Mouse (Mus musculus): Measurements from ENCODE around the gene Golt1a.
"Not testable (repeated sequence)": the region's sequence is repeated elsewhere in the genome, so short reads cannot be mapped to it uniquely, and the experiment has no call there.

Golt1a gene

GRCm38 (mm10) chr1:133331142-133331541 is 21.5 kb downstream of the Golt1a start:
- in situ Hi-C loops (cut with MboI; ENCODE audit: low pct_unique_long_range_greater_than_20kb in 1 of 2, low sequenced_read_pairs in 2 of 2, unreplicated experiment in 1 of 2): no loop called here

- in situ Hi-C loops (cut with MboI; ENCODE audit: low pct_unique_long_range_greater_than_20kb in 1 of 2, low sequenced_read_pairs in 2 of 2, unreplicated experiment in 1 of 2): no loop called here
Observed at GRCm38 (mm10) chr1:133332656-133333430, 23.2 kb downstream of the Golt1a start.

- in situ Hi-C loops (cut with MboI; ENCODE audit: low pct_unique_long_range_greater_than_20kb in 1 of 2, low sequenced_read_pairs in 2 of 2, unreplicated experiment in 1 of 2): no loop called here
Observed at GRCm38 (mm10) chr1:133333937-133334336, 24.3 kb downstream of the Golt1a start.

- in situ Hi-C loops (cut with MboI; ENCODE audit: low pct_unique_long_range_greater_than_20kb in 1 of 2, low sequenced_read_pairs in 2 of 2, unreplicated experiment in 1 of 2): not testable (repeated sequence)
Observed at GRCm38 (mm10) chr1:133340403-133340802, 30.8 kb downstream of the Golt1a start.

- in situ Hi-C loops (cut with MboI; ENCODE audit: low pct_unique_long_range_greater_than_20kb in 1 of 2, low sequenced_read_pairs in 2 of 2, unreplicated experiment in 1 of 2): no loop called here
Observed at GRCm38 (mm10) chr1:133344357-133344756, 34.8 kb downstream of the Golt1a start.

- in situ Hi-C loops (cut with MboI; ENCODE audit: low pct_unique_long_range_greater_than_20kb in 1 of 2, low sequenced_read_pairs in 2 of 2, unreplicated experiment in 1 of 2): no loop called here
Observed at GRCm38 (mm10) chr1:133346531-133346930, 36.9 kb downstream of the Golt1a start.

- in situ Hi-C loops (cut with MboI; ENCODE audit: low pct_unique_long_range_greater_than_20kb in 1 of 2, low sequenced_read_pairs in 2 of 2, unreplicated experiment in 1 of 2): no loop called here
Observed at GRCm38 (mm10) chr1:133347226-133347625, 37.6 kb downstream of the Golt1a start.

- in situ Hi-C loops (cut with MboI; ENCODE audit: low pct_unique_long_range_greater_than_20kb in 1 of 2, low sequenced_read_pairs in 2 of 2, unreplicated experiment in 1 of 2): no loop called here
Observed at GRCm38 (mm10) chr1:133347693-133348520, 38.3 kb downstream of the Golt1a start.

GRCm38 (mm10) chr1:133350210-133350609 is 40.6 kb downstream of the Golt1a start, which contains the start of gene Ren1:
Ren1 (plus strand) TSS chr1:133350510.
- in situ Hi-C loops (cut with MboI; ENCODE audit: low pct_unique_long_range_greater_than_20kb in 1 of 2, low sequenced_read_pairs in 2 of 2, unreplicated experiment in 1 of 2): loop anchor here (5.0 to 10.0 kb wide), 2 partner anchors 33 to 305 kb away; partner anchors contain the start of gene Pik3c2b (in 1 of the 2)

GRCm38 (mm10) chr1:133351762-133352161 is 42.2 kb downstream of the Golt1a start:
- in situ Hi-C loops (cut with MboI; ENCODE audit: low pct_unique_long_range_greater_than_20kb in 1 of 2, low sequenced_read_pairs in 2 of 2, unreplicated experiment in 1 of 2): loop anchor here (5.0 to 10.0 kb wide), 2 partner anchors 34 to 307 kb away; partner anchors contain the start of gene Pik3c2b (in 1 of the 2)

- in situ Hi-C loops (cut with MboI; ENCODE audit: low pct_unique_long_range_greater_than_20kb in 1 of 2, low sequenced_read_pairs in 2 of 2, unreplicated experiment in 1 of 2): loop anchor here (5.0 to 10.0 kb wide), 2 partner anchors 36 to 309 kb away; partner anchors contain the start of gene Pik3c2b (in 1 of the 2)
Observed at GRCm38 (mm10) chr1:133353371-133353809, 43.8 kb downstream of the Golt1a start.

GRCm38 (mm10) chr1:133355469-133355868 is 45.9 kb downstream of the Golt1a start:
- in situ Hi-C loops (cut with MboI; ENCODE audit: low pct_unique_long_range_greater_than_20kb in 1 of 2, low sequenced_read_pairs in 2 of 2, unreplicated experiment in 1 of 2): loop anchor here (5.0 to 10.0 kb wide), 3 partner anchors 173 to 311 kb away; partner anchors contain the start of gene Pik3c2b (in 1 of the 2)

- in situ Hi-C loops (cut with MboI; ENCODE audit: low pct_unique_long_range_greater_than_20kb in 1 of 2, low sequenced_read_pairs in 2 of 2, unreplicated experiment in 1 of 2): loop anchor here (5.0 to 10.0 kb wide), 3 partner anchors 174 to 311 kb away; partner anchors contain the start of gene Pik3c2b (in 1 of the 2)
Observed at GRCm38 (mm10) chr1:133355912-133356311, 46.3 kb downstream of the Golt1a start.

GRCm38 (mm10) chr1:133356330-133356729 is 46.7 kb downstream of the Golt1a start:
- in situ Hi-C loops (cut with MboI; ENCODE audit: low pct_unique_long_range_greater_than_20kb in 1 of 2, low sequenced_read_pairs in 2 of 2, unreplicated experiment in 1 of 2): loop anchor here (5.0 to 10.0 kb wide), 3 partner anchors 174 to 312 kb away; partner anchors contain the start of gene Pik3c2b (in 1 of the 2)

GRCm38 (mm10) chr1:133361006-133361405 is 51.4 kb downstream of the Golt1a start:
- in situ Hi-C loops (cut with MboI; ENCODE audit: low pct_unique_long_range_greater_than_20kb in 1 of 2, low sequenced_read_pairs in 2 of 2, unreplicated experiment in 1 of 2): no loop called here

GRCm38 (mm10) chr1:133362103-133362502 is 52.5 kb downstream of the Golt1a start:
- in situ Hi-C loops (cut with MboI; ENCODE audit: low pct_unique_long_range_greater_than_20kb in 1 of 2, low sequenced_read_pairs in 2 of 2, unreplicated experiment in 1 of 2): no loop called here

GRCm38 (mm10) chr1:133363276-133364021 is 53.8 kb downstream of the Golt1a start, which contains the start of gene Etnk2:
Etnk2 (plus strand) TSS chr1:133363572.
- in situ Hi-C loops (cut with MboI; ENCODE audit: low pct_unique_long_range_greater_than_20kb in 1 of 2, low sequenced_read_pairs in 2 of 2, unreplicated experiment in 1 of 2): no loop called here

- in situ Hi-C loops (cut with MboI; ENCODE audit: low pct_unique_long_range_greater_than_20kb in 1 of 2, low sequenced_read_pairs in 2 of 2, unreplicated experiment in 1 of 2): no loop called here
Observed at GRCm38 (mm10) chr1:133364022-133364630, 54.5 kb downstream of the Golt1a start.
